ENCODE assay signal across 18 mouse cellular contexts in genomic region chr5:123904059-123904672, GRCm38 (mm10). TPM values are rescaled to one million over a fixed set of nuclear protein-coding genes. Genes with fewer than 3 reads are reported as not detected.
DNase-seq lines count a peak whose midpoint lies in the region; ATAC-seq and TF ChIP-seq lines count a peak whose summit lies in the region.
"Had no signal": no experiment of that assay in that cellular context is flagged by ENCODE, and none has a peak within 500 bp of the region (broad histone marks: within the 10 kb centered on the region; RNA-seq: fewer than 3 reads in every experiment).

No protein-coding gene starts in this region.

- 66% methylated on average over 11 of the region's 11 CpGs for WGBS in lung, postnatal 0 days

- TF ChIP-seq EP300 in MEL (IDR thresholded peaks at IDR 0.05; ENCODE audit: low read depth in 1 of 2, low read length in 2 of 2): no peak
- TF ChIP-seq EP300 in lung, postnatal 0 days (IDR thresholded peaks at IDR 0.05): no peak

- peak overlapping the region; percentile 43 for H3K9ac ChIP-seq in MEL (ENCODE audit: control insufficient read depth, low read depth, low read length, poor library complexity, severe bottlenecking)
- H3K9ac ChIP-seq in lung, postnatal 0 days (replicated peaks; ENCODE audit: low read depth): no peak overlapping the region
- H3K9ac ChIP-seq: forebrain, embryonic 15.5 days; limb, embryonic 13.5 days had no signal

- H3K4me2 ChIP-seq in lung, postnatal 0 days (replicated peaks; ENCODE audit: low read depth, low read length): no peak overlapping the region
- H3K4me2 ChIP-seq: forebrain, embryonic 15.5 days; heart, embryonic 11.5 days; limb, embryonic 13.5 days had no signal

- H3K4me1 ChIP-seq in MEL (ENCODE audit: control insufficient read depth in 1 of 2, insufficient read depth in 2 of 2, low read length in 2 of 2): peaks cover 0 to 19% of the 10 kb centered on the region in 2 experiments; a peak in 3 of 4 replicates
- peaks cover 7% of the 10 kb centered on the region; the same call in 1 of the 2 replicates for H3K4me1 ChIP-seq in lung, postnatal 0 days (ENCODE audit: insufficient read depth, low read depth, low read length)

- no peak overlapping the region for H3K27ac ChIP-seq in layer of hippocampus, adult 2 months
- H3K27ac ChIP-seq in MEL (ENCODE audit: control insufficient read depth, low read depth, low read length): no peak overlapping the region
- H3K27ac ChIP-seq in lung, postnatal 0 days (ENCODE audit: low read length): no peak overlapping the region
- H3K27ac ChIP-seq: forebrain, embryonic 15.5 days; limb, embryonic 13.5 days had no signal

- no peaks in the 10 kb centered on the region for H3K9me3 ChIP-seq in MEL (replicated peaks; ENCODE audit: insufficient read depth, low read length)
- no peaks in the 10 kb centered on the region for H3K9me3 ChIP-seq in lung, postnatal 0 days (ENCODE audit: low read length)
- H3K9me3 ChIP-seq: forebrain, embryonic 15.5 days; limb, embryonic 13.5 days had no signal

- peak; percentile 47 for TF ChIP-seq RAD21 in MEL (IDR thresholded peaks at IDR 0.05; ENCODE audit: low read depth, low read length)

- peaks cover 21% of the 10 kb centered on the region for H3K79me2 ChIP-seq in MEL (ENCODE audit: control insufficient read depth, insufficient read depth, low read length, poor library complexity)

- no peaks in the 10 kb centered on the region for H3K27me3 ChIP-seq in MEL (ENCODE audit: control insufficient read depth in 1 of 2, insufficient read depth in 2 of 2, low read length in 2 of 2)
- no peaks in the 10 kb centered on the region for H3K27me3 ChIP-seq in lung, postnatal 0 days (replicated peaks; ENCODE audit: insufficient read depth, low read length)
- H3K27me3 ChIP-seq: CH12.LX; forebrain, embryonic 15.5 days; limb, embryonic 13.5 days had no signal

- TF ChIP-seq CTCF in layer of hippocampus, adult 2 months (conservative IDR thresholded peaks at IDR 0.05): peak; percentile 35
- TF ChIP-seq CTCF in MEL (IDR thresholded peaks at IDR 0.05 in 2 of 3, conservative IDR thresholded peaks at IDR 0.05 in 1 of 3; ENCODE audit: control insufficient read depth in 1 of 3, insufficient read depth in 1 of 3, low read depth in 2 of 3, low read length in 3 of 3, poor library complexity in 1 of 3, severe bottlenecking in 1 of 3): peak; percentile 60 to 75 (median 61)
- TF ChIP-seq CTCF in lung, postnatal 0 days (IDR thresholded peaks at IDR 0.05): peak; percentile 42

- no peak overlapping the region for H3K4me3 ChIP-seq in layer of hippocampus, adult 2 months
- H3K4me3 ChIP-seq in MEL (ENCODE audit: control insufficient read depth in 1 of 2, insufficient read depth in 1 of 2, low read depth in 2 of 2, low read length in 2 of 2): peak overlapping the region; percentile 53 to 68
- no peak overlapping the region for H3K4me3 ChIP-seq in lung, postnatal 0 days (ENCODE audit: low read depth, low read length)
- H3K4me3 ChIP-seq: forebrain, embryonic 15.5 days; limb, embryonic 13.5 days had no signal

- ATAC-seq in lung, postnatal 0 days: no peak
- ATAC-seq: forebrain, embryonic 15.5 days; hindbrain, embryonic 16.5 days had no signal

- TF ChIP-seq POLR2A in MEL (IDR thresholded peaks at IDR 0.05; ENCODE audit: control insufficient read depth in 1 of 2, insufficient read depth in 1 of 2, low read depth in 1 of 2, low read length in 2 of 2, poor library complexity in 1 of 2): no peak

- no peak for DNase-seq in layer of hippocampus, adult 2 months (ENCODE audit: low spot score in 2 of 2)
- no peak for DNase-seq in layer of hippocampus, adult 9-10 months (ENCODE audit: low spot score)
- DNase-seq in A20 (ENCODE audit: low read depth, low spot score): peak; percentile 35
- DNase-seq in MEL (ENCODE audit: low read depth, low spot score): peak; percentile 79
- no peak for DNase-seq in lung, postnatal 0 days (ENCODE audit: low spot score)
- DNase-seq in right cerebral cortex, postnatal 4 days: no peak
- DNase-seq in neural tube, embryonic 10.5 days (ENCODE audit: extremely low spot score, low spot score): no peak
- DNase-seq: adrenal gland, postnatal 14 days; cerebellum, adult 9-11 months; kidney, adult 8-10 months had no signal

- H3K36me3 ChIP-seq in MEL (ENCODE audit: control insufficient read depth in 1 of 2, insufficient read depth in 2 of 2, low read length in 2 of 2): peaks cover 0 to 12% of the 10 kb centered on the region in 2 experiments; a peak in 2 of 4 replicates
- H3K36me3 ChIP-seq in lung, postnatal 0 days (ENCODE audit: insufficient read depth, low read length): no peaks in the 10 kb centered on the region

TF ChIP-seq in MEL, 35 proteins besides CTCF, POLR2A, EP300 and RAD21:
- peak; percentile 59 for TF ChIP-seq USF1 (IDR thresholded peaks at IDR 0.05; ENCODE audit: low read depth, low read length)
- peak; percentile 33; the same call in 1 of the 2 replicates for TF ChIP-seq ETS1 (IDR thresholded peaks at IDR 0.05; ENCODE audit: low read depth, low read length)
- no peak for TF ChIP-seq CHD1 (IDR thresholded peaks at IDR 0.05; ENCODE audit: low read depth, low read length)
- TF ChIP-seq USF2 (IDR thresholded peaks at IDR 0.05; ENCODE audit: borderline replicate concordance in 1 of 2, insufficient read depth in 1 of 2, low read depth in 1 of 2, low read length in 2 of 2): no peak
- TF ChIP-seq SIN3A (IDR thresholded peaks at IDR 0.05; ENCODE audit: low read length): peak; percentile 64
- no peak for TF ChIP-seq RCOR1 (IDR thresholded peaks at IDR 0.05; ENCODE audit: low read depth, low read length)
- TF ChIP-seq MAX (IDR thresholded peaks at IDR 0.05; ENCODE audit: low read length): peak; percentile 72
- TF ChIP-seq NELFE (IDR thresholded peaks at IDR 0.05; ENCODE audit: low read depth, low read length): peak; percentile 43; the same call in 1 of the 2 replicates
- peak; percentile 61; the same call in 1 of the 2 replicates for TF ChIP-seq HCFC1 (IDR thresholded peaks at IDR 0.05; ENCODE audit: low read depth, low read length)
- TF ChIP-seq SMC3 (IDR thresholded peaks at IDR 0.05; ENCODE audit: low read depth, low read length): peak; percentile 73
- no peak for TF ChIP-seq ZKSCAN1 (IDR thresholded peaks at IDR 0.05; ENCODE audit: low read depth, low read length)
- peak; percentile 35; the same call in 1 of the 2 replicates for TF ChIP-seq ZC3H11A (IDR thresholded peaks at IDR 0.05; ENCODE audit: low read depth, low read length)
- TF ChIP-seq TBP (IDR thresholded peaks at IDR 0.05; ENCODE audit: low read depth, low read length): 0 out of 2 replicates have a peak, but pooled peaks have one; percentile 24
- TF ChIP-seq ZMIZ1 (IDR thresholded peaks at IDR 0.05; ENCODE audit: low read depth, low read length): no peak
- peak; percentile 65 for TF ChIP-seq MXI1 (IDR thresholded peaks at IDR 0.05; ENCODE audit: low read depth, low read length)
- peak; percentile 85 for TF ChIP-seq ELF1 (IDR thresholded peaks at IDR 0.05; ENCODE audit: low read depth, low read length)
- TF ChIP-seq JUND (IDR thresholded peaks at IDR 0.05; ENCODE audit: low read depth, low read length): no peak
- TF ChIP-seq MYB (IDR thresholded peaks at IDR 0.05; ENCODE audit: low read depth, low read length): no peak
- no peak for TF ChIP-seq TAL1 (IDR thresholded peaks at IDR 0.05; ENCODE audit: low read length)
TF ChIP-seq in MEL: peak in this region for 11.

RNA-seq across cellular contexts. Expression of gene Denr, which starts 2.8 kb away (rescaled TPM):
- 10 to 100 TPM; 64.7 to 66.7 TPM for total RNA-seq in layer of hippocampus, adult 2 months (2021)
- 100 and 109 TPM in 2 replicates for total RNA-seq in MEL (2012; rRNA removed)
- 100 to 1,000 TPM in 1 of 2 experiments, 10 to 100 TPM in 1; 62.4 to 323 TPM for polyA plus RNA-seq in MEL (2012; ENCODE audit: insufficient read depth in 1 of 2, insufficient read length in 2 of 2, low read depth in 1 of 2, low replicate concordance in 2 of 2, missing spikeins in 1 of 2)
- polyA plus RNA-seq in lung, postnatal 0 days (2015; fragmentation: Nextera tagmentation; extraction: Ambion mirVana): 70.7 and 87.3 TPM in 2 replicates

RNA-seq across cellular contexts. Expression of gene Gm43518, which starts 23.1 kb away (rescaled TPM):
- total RNA-seq in layer of hippocampus, adult 2 months (2021): 1 to 10 TPM in 1 of 2 experiments, under 1 TPM in 1; 0.87 to 1.3 TPM
- total RNA-seq in MEL (2012; rRNA removed): 1.5 and 2.1 TPM in 2 replicates
- 1 to 10 TPM in 1 of 2 experiments, not detected in 1; 3.6 TPM for polyA plus RNA-seq in MEL (2012; ENCODE audit: insufficient read depth in 1 of 2, insufficient read length in 2 of 2, low read depth in 1 of 2, low replicate concordance in 2 of 2, missing spikeins in 1 of 2)
- polyA plus RNA-seq in lung, postnatal 0 days (2015; fragmentation: Nextera tagmentation; extraction: Ambion mirVana): 0.24 and 1.2 TPM in 2 replicates
- total RNA-seq: CH12.LX; megakaryocyte-erythroid progenitor cell, adult 5-6 weeks; monocyte, adult 5-6 weeks had no signal

RNA-seq across cellular contexts. Expression of gene Hcar1, which starts 24.3 kb away (rescaled TPM):
- total RNA-seq in layer of hippocampus, adult 2 months (2021): 1 to 10 TPM in 1 of 2 experiments, under 1 TPM in 1; 0.69 to 1.0 TPM
- total RNA-seq in MEL (2012; rRNA removed): not detected in 2 replicates
- not detected for polyA plus RNA-seq in MEL (2012; ENCODE audit: insufficient read depth in 1 of 2, insufficient read length in 2 of 2, low read depth in 1 of 2, low replicate concordance in 2 of 2, missing spikeins in 1 of 2)
- 0.53 and 0.55 TPM in 2 replicates for polyA plus RNA-seq in lung, postnatal 0 days (2015; fragmentation: Nextera tagmentation; extraction: Ambion mirVana)
- total RNA-seq: CH12.LX; megakaryocyte-erythroid progenitor cell, adult 5-6 weeks; monocyte, adult 5-6 weeks had no signal
- polyA plus RNA-seq: heart, embryonic 11.5 days had no signal

RNA-seq across cellular contexts. Expression of gene Ccdc62, which starts 26.3 kb away (rescaled TPM):
- total RNA-seq in layer of hippocampus, adult 2 months (2021): 1 to 10 TPM; 2.6 to 4.5 TPM
- 7.5 and 8.5 TPM in 2 replicates for total RNA-seq in MEL (2012; rRNA removed)
- 10 to 100 TPM in 1 of 2 experiments, not detected in 1; 13.4 TPM for polyA plus RNA-seq in MEL (2012; ENCODE audit: insufficient read depth in 1 of 2, insufficient read length in 2 of 2, low read depth in 1 of 2, low replicate concordance in 2 of 2, missing spikeins in 1 of 2)
- polyA plus RNA-seq in lung, postnatal 0 days (2015; fragmentation: Nextera tagmentation; extraction: Ambion mirVana): 5.9 and 6.3 TPM in 2 replicates

RNA-seq across cellular contexts. Expression of gene Hcar2, which starts 38.9 kb away (rescaled TPM):
- total RNA-seq in layer of hippocampus, adult 2 months (2021): not detected
- total RNA-seq in MEL (2012; rRNA removed): not detected in 2 replicates
- polyA plus RNA-seq in MEL (2012; ENCODE audit: insufficient read depth in 1 of 2, insufficient read length in 2 of 2, low read depth in 1 of 2, low replicate concordance in 2 of 2, missing spikeins in 1 of 2): not detected
- polyA plus RNA-seq in lung, postnatal 0 days (2015; fragmentation: Nextera tagmentation; extraction: Ambion mirVana): 3.7 and 5.4 TPM in 2 replicates
- total RNA-seq: CH12.LX; megakaryocyte-erythroid progenitor cell, adult 5-6 weeks had no signal
- polyA plus RNA-seq: forebrain, embryonic 15.5 days; heart, embryonic 11.5 days; hindbrain, embryonic 16.5 days; neural tube, embryonic 14.5 days had no signal

Comparison
In these comparisons a context has a peak if more than half of its experiments do, and no peak if none do; other contexts are left out.
1. DNase-seq: peak in A20 (single experiment) and MEL (single experiment); none in layer of hippocampus, adult 2 months (0 of 2), layer of hippocampus, adult 9-10 months (single experiment), lung, postnatal 0 days (single experiment), right cerebral cortex, postnatal 4 days (single experiment) and neural tube, embryonic 10.5 days (single experiment).
2. H3K4me3 ChIP-seq: peak in MEL (2 of 2); none in layer of hippocampus, adult 2 months (single experiment) and lung, postnatal 0 days (single experiment).
3. Peak in every context shown above with its lines, with median percentiles within 50 percentile points of each other: CTCF ChIP-seq.